Mouse (Mus musculus) G1E (cell line): Measurements from ENCODE around the gene Uox.

Experiments
- CTCF ChIP-seq: IDR thresholded peaks from 2 replicates; pipeline ENCODE4 v1.5.1; 2012; ENCODE audit warnings: low read depth, low read length, inconsistent platforms, mixed read lengths
- GATA1 ChIP-seq: IDR thresholded peaks from 2 replicates; pipeline ENCODE4 v1.6.1; 2012; ENCODE audit warnings: borderline replicate concordance, low read length, inconsistent platforms, mixed read lengths

- TF ChIP-seq CTCF (no peak), GATA1 (no peak)
Measured at GRCm38 (mm10) chr3:146655111-146655577, 84.9 kb downstream of the Uox start.
